Mouse (Mus musculus): Measurements from ENCODE around the gene Abr.

- TF ChIP-seq POLR2A (IDR thresholded peaks at IDR 0.05; ENCODE audit: borderline replicate concordance, extremely low read depth, insufficient read depth, insufficient read length, poor library complexity, severe bottlenecking) (no peak), CTCF (IDR thresholded peaks at IDR 0.05; ENCODE audit: borderline replicate concordance, extremely low read depth, insufficient read depth, insufficient read length) (no peak)
Measured at GRCm38 (mm10) chr11:76482183-76482582, 139.9 kb downstream of the Abr start.

Data from brain, embryonic 14.5 days (tissue).